Mouse (Mus musculus): ENCODE measurements at regions not wholly inside any gene's neighbourhood (a gene's known extent, or its start where the extent isn't known, plus 50 kb on each side); places are given as distances from the start of the nearest gene placed in this dataset.

DNA sequence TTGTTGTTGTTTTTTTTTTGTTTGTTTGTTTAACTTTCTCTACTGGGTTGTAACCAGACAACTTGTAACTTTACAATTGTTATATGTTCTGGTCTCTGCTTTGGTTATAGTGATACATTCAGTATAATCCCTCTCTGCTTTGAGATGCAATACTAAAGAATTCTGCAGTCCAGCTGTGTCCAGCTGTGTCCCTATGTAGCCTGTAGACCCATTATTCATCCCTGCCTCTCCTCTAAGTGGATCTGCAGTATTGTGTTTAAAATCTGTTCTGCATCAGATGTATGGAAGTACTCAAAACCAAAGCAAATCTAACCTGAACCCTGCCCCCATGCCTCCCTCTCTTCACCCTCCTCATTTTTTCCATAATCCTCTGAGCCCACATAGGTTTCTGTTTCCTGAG is 279.6 kb downstream of the Rps29 start:
- DNase-seq = peak; percentile 58

DNA sequence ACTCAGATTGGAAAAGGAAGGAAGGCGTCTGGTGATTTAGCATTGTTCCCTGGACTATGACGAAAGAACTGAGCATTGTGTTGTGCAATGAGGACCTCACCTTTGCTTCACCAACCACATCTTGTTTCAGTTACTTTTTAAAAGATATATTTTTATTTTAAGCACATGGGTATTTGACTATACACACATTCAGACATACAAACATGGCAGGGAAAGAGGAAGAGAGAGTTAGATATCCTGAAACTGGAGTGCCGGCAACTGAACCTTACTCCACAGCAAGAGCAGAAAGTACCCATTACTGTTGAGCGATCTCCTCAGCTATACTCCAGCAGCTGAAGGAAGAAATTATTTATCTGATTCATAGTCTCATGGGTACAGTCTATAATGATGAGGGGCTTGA is 287.7 kb downstream of the Rps29 start:
- DNase-seq = no peak

DNA sequence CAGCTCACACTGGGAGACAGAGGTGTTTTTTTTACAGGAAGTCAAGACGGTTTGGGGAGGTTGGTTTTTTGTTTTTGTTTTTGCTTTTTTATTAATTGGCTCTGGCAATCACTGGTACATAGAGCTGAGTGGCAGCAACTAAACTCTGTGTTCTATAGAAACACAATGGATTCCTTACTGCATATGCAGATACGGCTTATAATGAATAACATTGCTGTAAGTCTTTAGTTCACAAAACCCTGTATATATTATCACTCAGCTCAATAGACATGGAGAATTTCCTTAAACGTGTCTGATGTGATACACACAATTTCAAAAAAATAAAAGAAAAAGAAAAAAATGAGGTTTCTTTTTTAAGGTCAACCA is 296.0 kb downstream of the Rps29 start:
- no peak for DNase-seq

GRCm38 (mm10) chr12:68862313-68862990 is 296.5 kb downstream of the Rps29 start:
- peak; percentile 53 for DNase-seq

- no peak for DNase-seq
These were observed 298.7 kb downstream of the Rps29 start for GRCm38 (mm10) chr12:68860332-68860731.

- DNase-seq = no peak
These were observed 309.3 kb downstream of the Rps29 start for GRCm38 (mm10) chr12:68849616-68850140.

GRCm38 (mm10) chr12:68840815-68841214 is 318.2 kb downstream of the Rps29 start:
- DNase-seq = no peak

GRCm38 (mm10) chr12:68840156-68840555 is 318.8 kb downstream of the Rps29 start:
- DNase-seq = no peak

- DNase-seq = no peak
These were observed 323.0 kb downstream of the Rps29 start for GRCm38 (mm10) chr12:68836023-68836422.

- DNase-seq = no peak
These were observed 325.1 kb downstream of the Rps29 start for GRCm38 (mm10) chr12:68833914-68834313.

- DNase-seq = no peak
These were observed 329.6 kb downstream of the Rps29 start for GRCm38 (mm10) chr12:68829404-68829803.

GRCm38 (mm10) chr12:68827549-68828249 is 331.3 kb downstream of the Rps29 start:
- no peak for DNase-seq

DNA sequence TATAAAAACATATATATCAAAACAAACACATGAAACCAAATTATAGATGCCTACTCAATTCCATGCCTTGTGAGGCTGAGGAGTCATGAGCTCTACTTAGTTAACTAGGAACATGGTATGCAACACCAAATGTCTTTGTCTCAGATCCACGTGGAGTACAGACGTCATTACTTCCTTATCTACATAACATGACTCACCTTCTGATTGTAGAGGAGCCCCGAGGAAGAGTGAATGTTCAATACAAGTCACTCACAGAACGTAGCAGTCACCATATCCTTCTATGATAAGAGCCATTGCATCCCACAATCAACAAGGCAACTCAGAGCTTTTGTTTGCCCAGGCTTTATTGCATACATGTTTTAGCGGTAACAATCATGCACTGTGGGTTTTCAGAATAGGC is 364.6 kb downstream of the Rps29 start:
- no peak for DNase-seq

DNA sequence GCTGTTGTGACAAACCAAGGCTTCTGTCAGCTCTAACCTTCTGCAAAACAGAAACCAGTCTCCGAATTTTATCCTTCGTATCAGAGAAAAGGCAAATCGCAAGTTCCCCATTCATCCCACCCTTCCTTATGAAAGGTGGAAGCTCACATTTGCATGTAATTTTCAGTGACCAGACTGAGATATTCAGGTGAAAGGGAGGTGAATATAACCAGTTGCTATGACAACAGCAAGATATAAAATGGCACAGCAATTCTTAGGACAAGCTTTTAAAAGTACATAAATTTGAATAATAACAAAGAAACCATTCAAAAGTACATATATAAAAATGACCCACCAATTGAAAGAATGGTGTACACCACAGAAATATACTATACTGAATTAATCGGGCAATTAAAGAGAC is 375.4 kb downstream of the Rps29 start:
- no peak for DNase-seq

- DNase-seq = no peak
These were observed 383.5 kb downstream of the Rps29 start for GRCm38 (mm10) chr12:68775503-68775902.

GRCm38 (mm10) chr12:68774800-68775199 is 384.2 kb downstream of the Rps29 start:
- no peak for DNase-seq

GRCm38 (mm10) chr12:68758263-68759020 is 400.5 kb downstream of the Rps29 start:
- DNase-seq = no peak

- peak; percentile 6 for DNase-seq
These were observed 430.1 kb downstream of the Rps29 start for GRCm38 (mm10) chr12:68728882-68729281.

DNA sequence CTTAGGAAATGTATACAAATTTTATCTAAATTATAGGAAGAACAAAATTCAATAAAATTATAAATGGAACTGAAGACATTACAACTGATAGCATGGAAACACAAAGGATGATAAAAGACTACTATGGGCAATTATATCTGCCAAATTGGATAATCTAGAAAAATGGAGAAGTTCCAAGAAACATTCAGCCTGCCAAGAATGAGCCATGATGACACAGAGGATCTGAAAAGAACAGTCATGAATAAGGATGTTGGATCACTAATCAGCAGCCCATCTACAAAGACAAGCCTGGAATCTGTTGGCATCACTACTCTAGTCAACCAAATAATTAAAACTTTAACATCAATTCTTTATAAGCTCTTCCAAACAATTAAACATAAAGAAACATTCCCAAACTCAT is 440.0 kb downstream of the Rps29 start:
- DNase-seq = no peak

DNA sequence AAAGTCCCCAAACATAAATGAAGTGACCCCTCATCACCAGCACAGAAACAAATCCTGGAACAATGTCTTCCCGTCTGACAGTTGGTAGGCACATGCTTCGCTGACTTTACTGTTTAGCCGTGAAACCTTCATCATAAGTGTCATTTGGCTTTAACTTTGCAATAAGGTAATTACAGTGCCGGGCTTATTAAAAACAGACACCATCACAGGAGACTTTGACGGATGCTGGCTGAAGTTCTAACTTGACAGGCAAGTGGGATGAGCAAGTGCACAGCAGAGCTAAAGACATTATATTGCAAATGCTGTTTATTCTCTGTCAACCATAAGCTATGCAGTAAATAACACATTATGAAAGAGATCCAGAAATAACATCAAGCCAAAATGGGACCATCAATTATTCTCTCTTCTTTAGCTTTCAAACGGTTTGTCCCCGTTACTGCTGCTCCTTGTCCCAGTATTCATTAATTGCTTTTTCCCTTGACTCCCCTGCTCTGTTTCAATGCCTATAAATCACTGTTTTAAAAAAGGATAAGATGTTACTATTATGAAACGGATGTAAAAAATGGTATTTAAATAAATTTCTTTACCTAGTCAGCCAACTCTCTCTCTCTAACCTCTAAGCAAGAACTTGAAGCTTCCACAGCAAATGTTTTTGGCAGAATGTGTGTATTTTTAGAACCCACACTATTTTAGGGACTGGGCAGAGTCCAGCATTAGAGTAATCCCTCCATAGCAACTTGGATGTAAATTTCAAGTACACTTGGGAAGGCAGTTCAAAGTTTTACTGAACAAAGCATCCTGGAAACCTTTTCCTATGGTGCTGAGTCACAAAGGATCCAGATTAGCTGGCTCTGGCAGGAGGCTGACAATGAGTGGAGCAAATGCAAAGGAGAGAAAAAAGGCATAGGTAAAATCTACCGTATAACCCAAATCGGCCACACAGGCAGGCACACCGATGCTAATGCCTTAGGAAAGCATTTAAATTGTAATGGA is 464.4 kb downstream of the Rps29 start:
- DNase-seq = no peak

DNA sequence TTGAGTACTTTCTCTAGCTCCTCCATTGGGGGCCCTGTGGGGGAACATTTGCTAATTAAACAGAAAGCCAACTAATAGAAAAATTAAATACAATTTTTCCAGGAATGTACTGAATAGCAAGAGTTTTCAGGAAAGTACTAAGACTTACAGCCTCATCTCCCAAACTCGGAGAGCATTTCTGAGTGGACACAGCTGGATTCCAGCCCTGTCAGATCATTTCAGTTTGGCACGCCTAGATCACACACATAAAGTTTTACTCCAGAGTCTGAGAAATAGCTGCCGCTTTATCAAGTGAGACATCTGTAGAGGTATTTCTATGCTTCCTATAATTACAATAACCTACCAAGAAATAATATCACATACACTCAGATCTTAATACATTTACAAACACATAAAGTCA is 470.7 kb downstream of the Rps29 start:
- DNase-seq = peak; percentile 55

GRCm38 (mm10) chr12:68683897-68684296 is 475.1 kb downstream of the Rps29 start:
- DNase-seq = no peak

All from kidney, postnatal 10 days (tissue).